Mouse (Mus musculus) left cerebral cortex, adult 9 months (tissue): ENCODE results near the gene Map4k5.

Source experiments
- DNase-seq, 2 experiments: peaks; one replicate each; pipeline ENCODE4 v3.0.0; 2022; ENCODE audit warnings: low spot score in 2 of 2

Map4k5 gene

DNA sequence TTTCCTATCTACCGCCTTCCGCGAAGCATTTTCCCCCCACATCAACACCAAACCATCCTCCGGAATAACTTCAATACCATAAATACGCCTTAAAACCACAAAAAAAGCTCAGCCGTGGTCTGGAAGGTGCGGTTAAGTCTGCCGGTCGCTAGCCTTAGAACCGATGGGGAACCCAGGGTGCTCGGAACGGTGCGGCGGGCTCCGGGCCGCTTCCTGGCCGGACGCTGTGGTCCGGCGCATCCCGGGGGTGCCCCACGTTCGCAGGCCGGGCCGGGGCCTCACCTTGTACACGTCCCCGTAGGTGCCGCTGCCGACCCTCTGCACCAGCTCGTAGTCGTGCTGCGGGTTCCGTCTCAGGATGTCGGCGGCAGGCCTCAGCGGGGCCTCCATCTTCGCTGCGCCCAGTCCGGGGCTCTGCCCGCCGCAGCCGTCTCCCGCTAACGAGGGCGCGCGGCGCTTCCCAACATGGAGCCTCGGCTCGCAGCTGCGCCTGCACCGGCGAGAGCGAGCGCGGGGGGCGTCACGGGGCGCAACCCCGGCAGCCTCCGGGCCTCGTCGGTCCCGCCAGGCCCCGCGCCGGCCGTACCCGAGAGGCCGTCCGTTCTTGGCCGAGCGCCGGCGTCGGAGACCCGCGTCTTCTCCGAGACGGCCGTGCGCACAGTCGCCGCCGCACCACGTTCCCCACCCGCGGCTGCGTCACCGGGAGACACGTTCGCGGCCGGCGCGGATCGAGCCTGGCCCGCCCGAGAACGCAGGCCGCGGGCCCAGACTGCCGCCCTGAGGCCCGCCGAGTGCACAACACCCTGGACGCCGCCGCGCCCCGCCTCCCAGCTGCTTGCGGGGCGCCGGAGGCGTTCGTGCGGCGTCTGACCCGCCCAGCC is at the start of gene Map4k5, which contains the start of gene Atl1:
Gene Map4k5 (minus strand): TSS at position 830 of the 881 bp plus-strand sequence.
Gene Atl1 (plus strand): TSS at position 244 of the 881 bp plus-strand sequence.
- peak; percentile 73 to 87 for DNase-seq

DNA sequence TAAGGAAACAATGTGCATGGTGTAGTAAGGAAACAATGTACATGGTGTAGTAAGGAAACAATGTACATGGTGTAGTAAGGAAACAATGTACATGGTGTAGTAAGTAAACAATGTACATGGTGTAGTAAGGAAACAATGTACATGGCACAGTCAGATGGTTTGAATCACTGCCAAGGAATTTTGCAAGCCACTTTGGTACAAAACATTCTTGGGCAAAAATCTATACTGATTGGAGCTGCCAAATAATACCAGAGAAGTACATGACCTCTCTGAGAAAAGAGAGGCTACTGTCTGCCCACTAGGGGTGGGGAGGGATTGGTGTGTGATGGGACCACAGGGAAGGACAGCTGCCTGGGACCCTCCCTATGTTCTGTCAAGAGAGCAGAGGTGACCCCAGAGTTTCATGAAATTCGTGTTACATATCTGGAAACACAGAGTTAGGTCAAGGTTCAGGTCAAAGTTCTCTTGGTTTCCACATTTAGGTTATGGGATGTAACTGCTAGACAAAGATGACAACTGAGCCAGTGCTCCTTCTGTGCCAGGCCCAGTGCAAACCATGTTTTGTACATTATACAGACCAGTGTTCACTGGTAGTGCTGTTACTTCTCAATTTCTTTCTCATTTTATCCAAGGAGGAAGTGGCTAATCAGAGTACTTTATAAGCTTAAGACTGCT is 48.8 kb upstream of the Map4k5 start:
- no peak for DNase-seq

- DNase-seq, result no peak
Observed at GRCm38 (mm10) chr12:69939291-69939690, 46.3 kb upstream of the Map4k5 start.

GRCm38 (mm10) chr12:69937731-69938130 is 44.7 kb upstream of the Map4k5 start:
- DNase-seq, result no peak

DNA sequence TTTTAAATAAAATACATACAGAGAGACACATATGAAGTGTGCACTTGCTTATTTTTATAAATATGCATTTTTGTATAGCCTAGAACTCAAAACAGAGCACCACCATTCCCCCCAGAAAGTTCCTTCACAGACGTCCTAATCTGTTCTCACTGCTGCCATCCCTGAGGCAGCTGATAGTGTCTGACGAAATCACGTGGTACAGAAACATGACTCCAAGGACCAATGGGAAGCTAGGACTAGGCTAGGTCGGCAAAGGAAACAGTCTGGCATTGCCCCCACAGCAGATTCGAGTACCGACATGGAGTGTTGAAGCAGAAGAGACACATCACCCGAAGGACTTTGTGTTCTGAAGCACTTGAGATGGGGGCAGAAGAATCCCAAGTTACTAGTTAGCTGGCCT is 33.7 kb upstream of the Map4k5 start:
- DNase-seq, result no peak

DNA sequence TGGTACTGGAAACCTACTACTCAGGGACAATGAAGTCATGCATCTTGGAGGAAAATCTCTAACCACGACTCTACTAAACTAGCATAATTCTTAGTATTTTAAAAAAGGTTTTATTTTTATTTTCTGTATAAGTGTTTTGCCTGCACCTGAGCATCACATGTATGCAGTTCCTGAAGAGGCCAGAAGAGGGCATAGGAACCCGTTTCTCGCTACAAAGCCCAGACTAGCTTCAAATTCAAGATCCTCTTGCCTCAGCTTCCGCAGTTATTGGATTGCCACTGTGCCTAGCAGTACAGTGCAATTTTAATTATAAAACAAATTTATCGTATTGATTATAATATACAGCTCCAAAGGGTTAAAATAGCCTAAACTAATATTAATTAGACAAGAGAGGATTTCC is 31.0 kb upstream of the Map4k5 start:
- DNase-seq, result no peak

GRCm38 (mm10) chr12:69923603-69924002 is 30.6 kb upstream of the Map4k5 start:
- DNase-seq, result no peak

DNA sequence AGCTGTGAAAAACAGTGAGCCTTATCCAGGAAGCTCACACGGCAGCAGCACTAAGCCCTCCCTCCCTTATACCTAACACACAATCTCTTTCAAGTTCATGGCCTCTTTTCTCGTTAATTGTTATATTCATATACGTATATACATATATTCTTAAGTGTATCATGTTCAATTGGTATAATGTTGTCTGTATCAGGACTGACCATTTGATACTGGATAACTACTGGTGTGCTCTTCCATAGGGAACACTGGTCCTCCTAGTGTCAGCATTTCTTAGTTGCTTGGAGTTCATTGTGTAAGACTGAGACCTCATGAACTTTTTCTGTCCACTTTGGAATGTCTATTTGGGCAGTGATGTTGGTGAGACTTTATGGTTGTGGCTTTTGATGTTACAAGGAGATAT is 30.1 kb upstream of the Map4k5 start:
- DNase-seq, result no peak

GRCm38 (mm10) chr12:69922099-69922498 is 29.1 kb upstream of the Map4k5 start:
- no peak for DNase-seq

GRCm38 (mm10) chr12:69917870-69918269 is 24.9 kb upstream of the Map4k5 start:
- DNase-seq, result no peak

GRCm38 (mm10) chr12:69912737-69913136 is 19.7 kb upstream of the Map4k5 start:
- no peak for DNase-seq

GRCm38 (mm10) chr12:69911906-69912305 is 18.9 kb upstream of the Map4k5 start:
- DNase-seq, result no peak

DNA sequence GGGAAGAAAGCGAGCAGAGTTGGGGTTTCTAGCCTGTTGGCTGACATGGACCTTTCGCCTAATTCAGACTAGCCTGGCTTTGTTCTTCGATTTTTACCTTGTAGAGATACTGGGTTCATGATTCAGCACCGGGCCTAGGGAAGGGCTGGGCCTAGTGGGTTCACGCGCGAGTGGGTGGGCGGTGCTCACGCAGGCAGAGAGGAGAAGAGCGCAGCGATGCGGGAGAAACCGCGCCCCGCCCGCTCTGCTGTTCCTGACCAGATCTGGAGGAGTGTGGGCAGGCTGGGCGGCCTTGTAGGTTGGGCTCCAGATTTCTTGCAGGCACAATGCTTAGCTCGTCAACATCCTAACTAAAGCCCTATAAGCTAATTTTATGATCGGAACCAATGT is 15.5 kb upstream of the Map4k5 start:
- peak; percentile 80 to 89 for DNase-seq

- peak; percentile 61 to 86 for DNase-seq
Observed at GRCm38 (mm10) chr12:69907667-69908510, 14.9 kb upstream of the Map4k5 start.

DNA sequence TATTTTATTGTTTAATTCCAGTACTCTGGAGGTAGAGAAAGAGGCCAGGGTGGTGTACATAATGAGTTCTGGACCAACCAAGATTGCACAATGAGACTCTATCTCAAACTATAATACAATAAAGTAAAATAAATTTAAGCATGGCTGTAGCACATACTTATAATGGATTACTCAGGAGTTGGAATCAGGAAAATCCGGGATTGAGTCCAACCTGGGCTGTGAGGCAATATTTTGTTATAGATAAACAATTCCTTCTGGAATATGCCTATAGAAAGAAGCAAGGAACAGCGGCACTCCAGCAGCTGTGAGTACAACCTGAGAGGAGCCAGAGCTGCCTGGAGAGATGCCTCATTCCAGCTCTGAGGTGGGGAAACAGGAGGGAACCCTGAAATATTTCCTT is 12.0 kb upstream of the Map4k5 start:
- no peak for DNase-seq

DNA sequence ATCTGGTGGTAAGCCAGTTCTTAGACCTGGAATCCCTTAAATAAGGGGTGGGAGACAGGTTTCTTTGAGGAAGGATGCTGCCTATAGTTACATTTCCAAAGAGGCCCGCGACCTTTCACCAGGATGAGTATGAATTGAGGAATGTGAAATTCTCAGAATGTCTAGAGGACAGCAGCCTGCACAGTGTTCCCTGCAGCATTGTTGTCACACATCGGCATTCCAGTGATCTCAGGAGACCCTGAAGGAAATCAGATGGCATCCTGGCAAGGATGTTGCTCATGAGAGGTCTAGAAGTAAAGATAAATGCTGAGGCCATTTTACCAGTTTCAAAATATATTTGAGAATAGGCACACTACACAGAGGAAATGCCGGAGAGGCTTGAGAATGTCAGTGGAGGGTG is 5.1 kb upstream of the Map4k5 start:
- no peak for DNase-seq

DNA sequence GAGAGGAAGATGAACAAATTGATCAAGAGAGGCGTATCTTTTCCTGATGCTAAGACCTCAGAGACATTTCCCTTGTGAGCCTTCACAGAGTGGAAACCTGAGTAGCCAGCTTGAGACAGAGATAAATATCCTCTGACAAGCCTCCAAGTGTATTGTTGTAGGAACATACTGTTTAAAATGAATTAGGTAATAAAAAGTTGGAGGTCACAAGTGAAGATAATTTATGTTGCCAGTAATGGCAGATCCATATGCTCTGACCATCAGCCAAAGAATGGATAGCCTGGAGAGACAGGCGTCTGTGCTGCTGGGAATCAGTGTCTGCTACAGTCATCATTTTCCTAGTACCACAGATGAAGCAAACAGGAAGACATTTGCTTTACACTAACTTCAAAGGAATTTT is 2.0 kb upstream of the Map4k5 start:
- no peak for DNase-seq

DNA sequence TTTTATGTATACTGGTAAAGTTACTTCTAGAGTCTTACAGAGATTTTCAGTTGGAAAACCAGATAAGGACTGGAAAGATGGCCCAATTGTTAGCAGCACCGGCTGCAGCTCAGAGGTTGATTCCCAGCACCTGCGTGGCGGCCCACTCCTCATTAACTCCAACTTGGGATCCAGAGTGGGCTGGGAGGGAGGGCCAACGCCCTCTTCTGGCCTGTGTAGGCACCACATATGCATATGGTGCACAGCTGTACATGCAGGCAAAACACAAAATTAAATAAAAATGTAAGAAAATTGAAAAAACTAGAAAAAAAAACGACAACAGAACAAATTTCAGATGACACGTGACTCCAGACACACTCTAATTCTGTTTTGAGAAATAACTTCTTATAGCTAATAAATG is 927 bp upstream of the Map4k5 start:
- DNase-seq, result no peak

DNA sequence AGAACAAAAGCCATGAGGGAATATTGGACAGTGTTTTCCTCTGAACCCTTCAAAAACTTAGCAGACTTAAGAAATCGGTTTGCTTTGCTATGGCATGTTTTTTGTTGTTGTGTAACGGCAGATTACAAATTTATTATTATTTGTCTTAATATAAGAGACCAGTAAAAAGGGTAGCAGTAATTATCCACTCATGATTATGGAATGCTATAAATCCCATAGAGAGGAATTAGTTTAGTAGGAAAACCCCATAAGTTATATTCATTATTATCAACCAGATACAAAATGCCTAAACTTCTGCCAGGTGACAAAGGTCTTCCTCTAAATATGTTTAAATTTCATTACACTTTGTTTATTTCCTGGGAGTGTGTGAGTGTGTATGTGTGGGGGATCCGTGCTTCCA is 1.3 kb downstream of the Map4k5 start:
- no peak for DNase-seq

DNA sequence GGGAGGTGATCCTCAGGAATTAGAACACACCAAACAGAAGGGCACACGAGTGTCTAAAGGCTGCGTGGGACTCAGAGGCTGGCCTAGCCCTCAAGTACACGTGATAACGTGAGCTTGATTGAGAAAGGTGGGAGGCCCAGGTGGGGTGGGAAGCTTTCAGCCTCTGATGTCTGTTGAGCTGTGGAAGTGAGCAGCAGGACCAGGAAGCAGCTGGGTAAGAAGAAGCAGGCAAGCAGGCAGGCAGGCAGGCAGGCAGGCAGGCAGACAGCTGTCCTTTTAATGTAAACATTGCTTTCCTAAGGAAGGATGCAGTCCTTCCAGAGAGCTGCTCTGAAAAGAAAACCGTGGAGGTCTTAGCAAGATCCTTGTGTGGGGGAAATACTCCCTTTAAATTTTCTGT is 2.5 kb downstream of the Map4k5 start:
- DNase-seq, result peak in 1 of 2 experiments; percentile 34

GRCm38 (mm10) chr12:69890051-69890450 is 2.9 kb downstream of the Map4k5 start:
- DNase-seq, result no peak

DNA sequence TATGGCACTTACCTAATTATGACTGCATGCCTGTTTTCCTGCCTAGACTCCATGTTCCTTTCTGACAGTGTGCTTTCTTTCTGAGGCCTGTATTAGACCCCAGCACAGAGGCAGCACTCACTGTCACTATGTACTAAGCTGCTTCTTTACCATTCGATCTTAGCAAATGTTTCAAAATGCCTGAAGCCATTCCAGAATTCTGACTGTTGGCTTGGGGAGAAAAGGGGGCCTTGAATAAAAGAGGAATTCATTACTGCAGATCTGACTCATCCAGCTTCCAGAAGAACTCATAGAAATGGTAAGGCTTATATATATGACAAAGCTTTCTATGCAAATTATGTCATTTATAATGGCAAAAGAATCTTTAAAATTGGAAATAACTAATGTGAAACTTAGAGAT is 4.7 kb downstream of the Map4k5 start:
- no peak for DNase-seq
